Mouse (Mus musculus): ENCODE results near the gene Gm28372. TPM values are rescaled to one million over a fixed set of nuclear protein-coding genes. Genes with fewer than 3 reads are reported as not detected.

Gm28372 gene
- total and polyA plus RNA-seq, 2 experiments from 2014 or later, result 0.20 TPM; not detected in 1

DNA sequence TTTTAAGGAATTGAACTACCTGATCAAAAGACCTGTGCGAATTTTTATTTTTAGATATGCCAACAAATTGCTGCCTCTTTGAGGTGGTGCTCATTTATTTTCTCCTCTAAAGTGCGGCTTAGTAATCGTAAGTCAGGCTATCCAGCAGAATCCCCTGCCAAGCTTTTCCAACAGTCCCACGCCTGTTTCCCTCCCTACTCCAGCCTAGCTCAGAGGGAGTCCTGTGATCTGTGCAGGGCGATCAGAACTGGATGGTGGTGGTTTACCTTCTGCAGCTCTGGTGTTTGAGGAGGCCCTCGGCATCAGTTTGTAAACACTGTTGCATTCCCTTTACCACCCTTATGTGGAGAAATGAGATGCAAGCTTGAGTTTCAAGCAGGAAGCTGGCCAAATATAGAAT, 48.4 kb downstream of the Gm28372 start:
- Histone ChIP-seq H3K4me3 (ENCODE audit: low read length) (no peak overlapping the region), H3K9ac (replicated peaks; ENCODE audit: low read length) (no peak overlapping the region), H3K27ac (no peak overlapping the region), H3K4me1 (ENCODE audit: insufficient read depth, low read length) (peaks cover 17% of the 10 kb centered on the region), H3K27me3 (ENCODE audit: insufficient read depth, low read length) (no peaks in the 10 kb centered on the region), H3K9me3 (ENCODE audit: low read length) (no peaks in the 10 kb centered on the region), H3K4me2 (ENCODE audit: low read depth, low read length) (0 out of 2 replicates have a peak overlapping the region, but pooled peaks have one; percentile 8), H3K36me3 (ENCODE audit: insufficient read depth, low read length) (no peaks in the 10 kb centered on the region)
- ATAC-seq, result no peak
- TF ChIP-seq CTCF (IDR thresholded peaks at IDR 0.05; ENCODE audit: low read depth), result no peak
- DNase-seq (ENCODE audit: low spot score), result no peak
- 45% methylated on average over 6 of the region's 6 CpGs for WGBS

DNA sequence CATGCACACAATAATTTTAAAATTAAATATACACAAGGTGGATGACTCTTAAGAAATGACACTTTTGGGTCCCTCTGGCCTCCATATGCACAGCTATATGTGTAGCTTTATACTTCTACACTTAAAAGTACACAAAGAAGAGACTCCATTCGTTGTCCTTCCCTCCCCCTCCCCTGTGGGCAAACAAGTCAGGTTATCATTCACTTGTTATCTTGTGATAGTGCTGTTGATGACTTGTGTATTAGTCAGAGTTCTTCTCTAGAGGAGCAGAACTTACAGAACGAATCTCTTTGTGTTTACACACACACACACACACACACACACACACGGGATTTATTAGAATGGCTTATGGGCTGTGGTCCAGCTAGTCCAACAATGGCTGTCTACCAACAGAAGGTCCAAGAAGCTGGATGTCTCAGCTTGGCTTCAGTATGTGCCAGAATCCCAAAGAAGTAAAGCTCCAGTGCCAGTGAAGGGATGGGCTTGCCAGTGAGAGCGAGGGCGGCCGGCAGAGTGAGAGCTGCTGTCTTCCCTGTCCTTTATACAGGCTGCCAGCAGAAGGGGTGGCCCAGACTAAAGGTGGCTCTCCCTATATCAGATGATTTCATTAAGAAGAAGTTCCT, 49.8 kb downstream of the Gm28372 start:
- WGBS, result 31% methylated on average over 6 of the region's 6 CpGs
- Histone ChIP-seq H3K4me1 (ENCODE audit: insufficient read depth, low read length) (peaks cover 17% of the 10 kb centered on the region), H3K9me3 (ENCODE audit: low read length) (no peaks in the 10 kb centered on the region), H3K4me3 (ENCODE audit: low read length) (no peak overlapping the region), H3K27ac (peak overlapping the region; percentile 41; the same call in 1 of the 2 replicates), H3K9ac (replicated peaks; ENCODE audit: low read length) (no peak overlapping the region), H3K27me3 (ENCODE audit: insufficient read depth, low read length) (no peaks in the 10 kb centered on the region), H3K36me3 (ENCODE audit: insufficient read depth, low read length) (no peaks in the 10 kb centered on the region), H3K4me2 (ENCODE audit: low read depth, low read length) (no peak overlapping the region)
- DNase-seq (ENCODE audit: low spot score) (peak; percentile 84), ATAC-seq (peak; percentile 44)
- TF ChIP-seq CTCF (IDR thresholded peaks at IDR 0.05; ENCODE audit: low read depth), result no peak

Other genes starting within 250 kb of the Gm28372 start
- 306 and 339 TPM in 2 replicates for gene Snrpb, start 225.8 kb upstream of the Gm28372 start, total RNA-seq (2014; rRNA removed)
- 300 and 302 TPM in 2 replicates for gene Snrpb, start 225.8 kb upstream of the Gm28372 start, polyA plus RNA-seq (2015; fragmentation: Nextera tagmentation; extraction: Ambion mirVana)
- gene Tmc2, start 210.0 kb upstream of the Gm28372 start, total RNA-seq (2014; rRNA removed), result not detected in 2 replicates
- gene Tmc2, start 210.0 kb upstream of the Gm28372 start, polyA plus RNA-seq (2015; fragmentation: Nextera tagmentation; extraction: Ambion mirVana), result not detected in 2 replicates
- gene Nop56, start 130.8 kb upstream of the Gm28372 start, total RNA-seq (2014; rRNA removed), result 109 and 118 TPM in 2 replicates
- 258 and 268 TPM in 2 replicates for gene Nop56, start 130.8 kb upstream of the Gm28372 start, polyA plus RNA-seq (2015; fragmentation: Nextera tagmentation; extraction: Ambion mirVana)
- 158 and 161 TPM in 2 replicates for gene Idh3b, start 120.7 kb upstream of the Gm28372 start, total RNA-seq (2014; rRNA removed)
- 215 TPM in 2 replicates for gene Idh3b, start 120.7 kb upstream of the Gm28372 start, polyA plus RNA-seq (2015; fragmentation: Nextera tagmentation; extraction: Ambion mirVana)
- gene Ebf4, start 110.1 kb upstream of the Gm28372 start, total RNA-seq (2014; rRNA removed), result 18.7 and 19.3 TPM in 2 replicates
- gene Ebf4, start 110.1 kb upstream of the Gm28372 start, polyA plus RNA-seq (2015; fragmentation: Nextera tagmentation; extraction: Ambion mirVana), result 5.4 TPM in 2 replicates
- gene Cpxm1, start 7.7 kb upstream of the Gm28372 start, total RNA-seq (2014; rRNA removed), result 28.2 and 36.5 TPM in 2 replicates
- gene Cpxm1, start 7.7 kb upstream of the Gm28372 start, polyA plus RNA-seq (2015; fragmentation: Nextera tagmentation; extraction: Ambion mirVana), result 31.9 and 32.9 TPM in 2 replicates
- not detected in 2 replicates for gene 1700020A23Rik, start within 50 bp of the Gm28372 start, total RNA-seq (2014; rRNA removed)
- 0.49 TPM in 1 of 2 replicates, not detected in the other for gene 1700020A23Rik, start within 50 bp of the Gm28372 start, polyA plus RNA-seq (2015; fragmentation: Nextera tagmentation; extraction: Ambion mirVana)
- not detected in 2 replicates for gene Tmem239, start 1.2 kb downstream of the Gm28372 start, total RNA-seq (2014; rRNA removed)
- not detected in 2 replicates for gene Tmem239, start 1.2 kb downstream of the Gm28372 start, polyA plus RNA-seq (2015; fragmentation: Nextera tagmentation; extraction: Ambion mirVana)
- 50.4 and 63.3 TPM in 2 replicates for gene Vps16, start 19.1 kb downstream of the Gm28372 start, total RNA-seq (2014; rRNA removed)
- gene Vps16, start 19.1 kb downstream of the Gm28372 start, polyA plus RNA-seq (2015; fragmentation: Nextera tagmentation; extraction: Ambion mirVana), result 89.5 and 94.0 TPM in 2 replicates
- gene Pced1a, start 19.5 kb downstream of the Gm28372 start, total RNA-seq (2014; rRNA removed), result 19.5 and 20.4 TPM in 2 replicates
- gene Pced1a, start 19.5 kb downstream of the Gm28372 start, polyA plus RNA-seq (2015; fragmentation: Nextera tagmentation; extraction: Ambion mirVana), result 10.3 and 10.7 TPM in 2 replicates
- 96.7 and 105 TPM in 2 replicates for gene Ptpra, start 45.0 kb downstream of the Gm28372 start, total RNA-seq (2014; rRNA removed)
- 143 and 145 TPM in 2 replicates for gene Ptpra, start 45.0 kb downstream of the Gm28372 start, polyA plus RNA-seq (2015; fragmentation: Nextera tagmentation; extraction: Ambion mirVana)
- gene Mrps26, start 158.5 kb downstream of the Gm28372 start, total RNA-seq (2014; rRNA removed), result 67.7 and 75.4 TPM in 2 replicates
- 115 and 120 TPM in 2 replicates for gene Mrps26, start 158.5 kb downstream of the Gm28372 start, polyA plus RNA-seq (2015; fragmentation: Nextera tagmentation; extraction: Ambion mirVana)
- 4.9 TPM in 1 of 2 replicates, not detected in the other for gene Oxt, start 170.9 kb downstream of the Gm28372 start, total RNA-seq (2014; rRNA removed)
- not detected in 2 replicates for gene Oxt, start 170.9 kb downstream of the Gm28372 start, polyA plus RNA-seq (2015; fragmentation: Nextera tagmentation; extraction: Ambion mirVana)
- 0.78 and 1.5 TPM in 2 replicates for gene Avp, start 177.3 kb downstream of the Gm28372 start, total RNA-seq (2014; rRNA removed)
- gene Avp, start 177.3 kb downstream of the Gm28372 start, polyA plus RNA-seq (2015; fragmentation: Nextera tagmentation; extraction: Ambion mirVana), result 0.45 and 0.73 TPM in 2 replicates
- 7.0 and 7.9 TPM in 2 replicates for gene Fastkd5, start 224.8 kb downstream of the Gm28372 start, total RNA-seq (2014; rRNA removed)
- 6.0 and 6.6 TPM in 2 replicates for gene Fastkd5, start 224.8 kb downstream of the Gm28372 start, polyA plus RNA-seq (2015; fragmentation: Nextera tagmentation; extraction: Ambion mirVana)
- 6.8 TPM in 2 replicates for gene Ubox5, start 224.8 kb downstream of the Gm28372 start, total RNA-seq (2014; rRNA removed)
- 5.9 and 6.2 TPM in 2 replicates for gene Ubox5, start 224.8 kb downstream of the Gm28372 start, polyA plus RNA-seq (2015; fragmentation: Nextera tagmentation; extraction: Ambion mirVana)
- 76.8 and 81.8 TPM in 2 replicates for gene Lzts3, start 237.6 kb downstream of the Gm28372 start, total RNA-seq (2014; rRNA removed)
- gene Lzts3, start 237.6 kb downstream of the Gm28372 start, polyA plus RNA-seq (2015; fragmentation: Nextera tagmentation; extraction: Ambion mirVana), result 18.2 and 20.0 TPM in 2 replicates